Mouse (Mus musculus): ENCODE measurements around the gene Aktip. TPM values are rescaled to one million over a fixed set of nuclear protein-coding genes. Genes with fewer than 3 reads are reported as not detected.

The Aktip gene
- polyA plus RNA-seq, 1 experiment from 2014 or later, result 51.8 TPM

DNA sequence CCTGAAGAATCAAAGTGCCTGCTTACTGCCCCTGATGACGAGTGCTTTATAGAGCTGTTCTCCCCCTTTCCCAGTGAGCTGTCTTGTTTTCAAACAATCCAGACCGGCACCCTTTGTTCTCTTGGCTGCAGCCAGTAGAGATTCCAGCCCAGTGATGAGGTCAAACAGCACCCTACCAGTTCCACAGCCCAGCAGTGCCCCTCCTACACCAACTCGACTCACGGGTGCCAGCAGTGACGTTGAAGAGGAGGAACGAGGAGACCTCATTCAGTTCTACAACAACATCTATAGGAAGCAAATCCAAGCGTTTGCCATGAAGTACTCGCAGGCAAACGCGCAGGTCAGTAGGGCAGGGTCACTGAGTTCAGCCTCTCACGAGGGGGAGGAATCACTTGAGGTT lies 84.9 kb downstream of the Aktip start:
- Histone ChIP-seq H3K27me3 (replicated peaks) (no peaks in the 10 kb centered on the region), H3K9me3 (no peaks in the 10 kb centered on the region), H3K36me3 (peaks cover 11% of the 10 kb centered on the region), H3K4me1 (no peaks in the 10 kb centered on the region), H3K4me2 (no peak overlapping the region), H3K27ac (no peak overlapping the region), H3K9ac (no peak overlapping the region), H3K4me3 (replicated peaks) (no peak overlapping the region)
- WGBS, result 60% methylated on average over 11 of the region's 11 CpGs
- no peak for ATAC-seq (ENCODE audit: insufficient read depth, low FRiP score, low read depth)

DNA sequence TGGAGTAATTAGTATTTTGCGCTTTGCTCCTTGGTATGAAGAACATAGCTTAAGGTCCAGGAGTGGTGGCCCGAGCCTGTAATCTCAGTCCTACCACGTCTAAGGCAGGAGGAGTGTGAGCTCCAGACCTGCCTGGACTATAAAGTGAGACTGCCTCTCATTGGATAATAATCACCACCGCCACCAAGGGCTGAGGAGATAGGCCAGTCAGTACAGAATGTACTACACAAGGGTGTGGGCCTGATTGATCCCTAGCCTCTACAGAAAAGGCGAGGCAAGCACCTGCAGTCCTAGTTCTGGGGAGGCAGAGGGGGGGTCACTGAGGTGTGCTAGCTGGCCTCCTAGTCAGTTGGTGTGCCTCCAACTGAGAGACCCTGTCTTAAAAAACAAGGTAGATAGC lies 85.3 kb downstream of the Aktip start:
- Histone ChIP-seq H3K4me3 (replicated peaks) (no peak overlapping the region), H3K9ac (no peak overlapping the region), H3K27ac (no peak overlapping the region), H3K36me3 (peaks cover 10% of the 10 kb centered on the region), H3K9me3 (no peaks in the 10 kb centered on the region), H3K4me1 (no peaks in the 10 kb centered on the region), H3K27me3 (replicated peaks) (no peaks in the 10 kb centered on the region), H3K4me2 (no peak overlapping the region)
- ATAC-seq (ENCODE audit: insufficient read depth, low FRiP score, low read depth), result no peak; the same call in 1 of the 2 replicates
- WGBS, result 83% methylated on average over 5 of the region's 5 CpGs

DNA sequence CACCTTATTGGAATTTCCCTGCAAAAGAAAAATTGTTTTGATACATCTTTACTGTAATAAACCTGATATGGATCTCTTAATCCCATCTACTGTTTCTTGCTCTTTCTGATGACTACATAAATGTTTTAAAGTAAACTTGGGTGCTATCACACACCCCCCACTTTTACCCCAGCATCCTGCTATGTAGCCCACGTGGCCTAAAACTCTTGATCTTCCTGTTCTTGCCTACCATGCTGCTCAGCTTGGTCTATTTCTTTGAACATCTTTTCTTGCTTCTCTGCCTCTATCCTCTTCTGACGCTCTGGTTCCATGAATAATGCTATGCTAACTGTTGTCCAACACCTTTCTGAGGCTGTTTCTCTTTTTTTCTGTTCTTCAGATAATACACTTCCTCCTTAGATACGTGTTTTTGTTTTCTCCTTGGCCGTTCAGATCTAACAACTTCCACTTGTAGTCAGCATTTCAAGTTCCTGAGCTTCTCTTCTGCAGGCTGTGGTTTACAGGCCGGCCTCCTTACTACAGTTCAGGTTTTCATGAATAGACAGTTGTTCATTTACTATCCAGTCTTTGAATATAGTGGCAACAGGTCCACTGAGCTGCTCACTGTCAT lies 87.8 kb downstream of the Aktip start:
- Histone ChIP-seq H3K9me3 (no peaks in the 10 kb centered on the region), H3K27me3 (replicated peaks) (no peaks in the 10 kb centered on the region), H3K4me1 (no peaks in the 10 kb centered on the region), H3K4me3 (replicated peaks) (no peak overlapping the region), H3K9ac (no peak overlapping the region), H3K36me3 (peaks cover under 1% of the 10 kb centered on the region), H3K4me2 (no peak overlapping the region), H3K27ac (no peak overlapping the region)
- 88% methylated on average over 5 of the region's 5 CpGs for WGBS
- ATAC-seq (ENCODE audit: insufficient read depth, low FRiP score, low read depth), result no peak

DNA sequence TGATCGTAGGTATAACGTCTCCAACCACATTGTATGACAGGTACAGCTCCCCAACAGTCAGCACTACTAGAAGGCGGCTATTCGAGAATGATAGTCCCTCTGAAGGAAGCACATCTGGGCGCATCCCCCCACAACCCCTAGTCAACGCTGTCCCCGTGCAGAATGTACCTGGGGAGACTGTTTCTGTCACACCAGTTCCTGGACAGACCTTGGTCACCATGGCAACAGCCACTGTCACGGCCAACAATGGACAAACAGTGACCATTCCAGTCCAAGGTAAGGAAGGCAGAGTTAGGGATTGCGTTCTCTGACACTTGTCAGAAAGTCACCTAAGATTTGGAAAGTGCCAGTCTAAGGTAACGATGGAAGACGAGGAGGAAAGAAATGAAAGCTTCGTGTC lies 93.5 kb downstream of the Aktip start:
- no peak overlapping the region for H3K4me3 ChIP-seq (replicated peaks)
- no peak for ATAC-seq (ENCODE audit: insufficient read depth, low FRiP score, low read depth)
- no peaks in the 10 kb centered on the region for H3K27me3 ChIP-seq (replicated peaks)
- H3K9me3 ChIP-seq, result no peaks in the 10 kb centered on the region
- H3K27ac ChIP-seq, result no peak overlapping the region
- H3K9ac ChIP-seq, result no peak overlapping the region
- H3K4me2 ChIP-seq, result no peak overlapping the region
- H3K4me1 ChIP-seq, result no peaks in the 10 kb centered on the region
- WGBS, result 82% methylated on average over 12 of the region's 12 CpGs
- H3K36me3 ChIP-seq, result 0 out of 2 replicates have a peak, but pooled peaks cover 5% of the 10 kb centered on the region

DNA sequence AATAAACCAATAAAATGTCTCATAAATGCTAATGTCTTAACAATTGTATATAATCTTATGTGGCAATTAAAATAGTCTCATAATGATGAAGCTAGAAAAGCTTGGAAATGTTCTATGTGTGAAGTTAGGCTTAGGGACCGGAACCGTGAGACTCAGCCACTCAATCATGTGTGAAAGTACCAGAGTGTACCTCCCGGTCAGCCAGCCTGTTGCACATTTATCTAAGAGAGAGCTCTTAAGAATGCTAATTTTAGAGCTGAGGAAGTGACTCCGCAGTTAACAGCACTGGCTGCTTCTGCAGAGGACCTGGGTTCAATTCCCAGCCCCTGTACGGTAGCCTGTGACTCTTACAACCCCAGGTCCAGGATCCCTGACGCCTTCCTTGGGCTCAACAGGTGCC lies 101.7 kb downstream of the Aktip start:
- H3K27me3 ChIP-seq (replicated peaks), result no peaks in the 10 kb centered on the region
- no peak for ATAC-seq (ENCODE audit: insufficient read depth, low FRiP score, low read depth)
- H3K4me3 ChIP-seq (replicated peaks), result no peak overlapping the region
- H3K4me1 ChIP-seq, result no peaks in the 10 kb centered on the region
- H3K9ac ChIP-seq, result no peak overlapping the region
- 88% methylated on average over 6 of the region's 6 CpGs for WGBS
- no peak overlapping the region for H3K4me2 ChIP-seq
- H3K9me3 ChIP-seq, result no peaks in the 10 kb centered on the region
- H3K27ac ChIP-seq, result no peak overlapping the region
- H3K36me3 ChIP-seq, result peaks cover 13% of the 10 kb centered on the region; the same call in 1 of the 2 replicates

DNA sequence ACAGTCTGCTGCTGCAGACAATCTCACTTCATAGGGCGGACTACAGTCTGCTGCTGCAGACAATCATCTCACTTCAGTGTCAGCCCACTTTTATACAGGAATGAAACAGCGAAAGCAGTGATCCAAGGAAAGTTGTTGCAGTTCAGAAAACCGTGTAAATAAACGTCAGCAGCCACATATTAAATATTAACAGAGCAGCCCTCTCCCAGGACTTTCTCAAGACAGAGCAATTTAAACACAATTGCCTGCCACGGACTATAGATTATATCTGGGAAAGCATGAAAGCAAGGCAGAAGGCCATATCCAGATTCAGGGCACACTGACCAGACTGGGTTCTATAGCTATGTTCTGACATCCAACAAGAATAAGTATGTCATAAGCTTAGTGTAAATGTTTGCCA lies 105.6 kb downstream of the Aktip start:
- Histone ChIP-seq H3K4me2 (no peak overlapping the region), H3K27ac (no peak overlapping the region), H3K9ac (no peak overlapping the region), H3K4me3 (replicated peaks) (no peak overlapping the region), H3K27me3 (replicated peaks) (no peaks in the 10 kb centered on the region), H3K4me1 (no peaks in the 10 kb centered on the region), H3K36me3 (peaks cover 10% of the 10 kb centered on the region; the same call in 1 of the 2 replicates), H3K9me3 (no peaks in the 10 kb centered on the region)
- ATAC-seq (ENCODE audit: insufficient read depth, low FRiP score, low read depth), result no peak
- 62% methylated on average over 5 of the region's 5 CpGs for WGBS

DNA sequence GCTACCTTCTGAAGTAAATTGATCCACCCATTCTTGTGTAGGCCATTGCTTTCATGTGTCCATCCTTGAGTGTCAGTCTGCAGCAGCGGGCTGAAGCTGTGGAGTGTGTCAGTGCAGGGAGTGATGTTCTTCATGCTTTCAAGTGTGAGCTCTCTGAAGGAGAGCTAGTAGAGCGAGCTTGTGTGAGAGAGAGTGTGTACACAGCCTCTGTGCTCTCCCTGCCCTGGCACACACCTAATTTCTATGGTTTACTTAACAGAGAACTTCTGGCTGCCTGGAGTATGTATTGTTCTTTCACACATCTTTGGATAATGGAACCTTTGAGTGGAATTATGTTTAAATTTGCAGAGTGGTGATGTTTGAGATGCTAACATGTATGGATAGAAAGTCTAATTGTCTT lies 110.2 kb downstream of the Aktip start:
- no peaks in the 10 kb centered on the region for H3K27me3 ChIP-seq (replicated peaks)
- 72% methylated on average over 2 of the region's 2 CpGs for whole genome bisulfite sequencing
- no peak for ATAC-seq (ENCODE audit: insufficient read depth, low FRiP score, low read depth)
- no peaks in the 10 kb centered on the region for H3K4me1 ChIP-seq
- H3K9ac ChIP-seq, result no peak overlapping the region
- no peak overlapping the region for H3K27ac ChIP-seq
- peaks cover 3% of the 10 kb centered on the region; the same call in 1 of the 2 replicates for H3K36me3 ChIP-seq
- H3K9me3 ChIP-seq, result no peaks in the 10 kb centered on the region
- H3K4me3 ChIP-seq (replicated peaks), result no peak overlapping the region
- no peak overlapping the region for H3K4me2 ChIP-seq

DNA sequence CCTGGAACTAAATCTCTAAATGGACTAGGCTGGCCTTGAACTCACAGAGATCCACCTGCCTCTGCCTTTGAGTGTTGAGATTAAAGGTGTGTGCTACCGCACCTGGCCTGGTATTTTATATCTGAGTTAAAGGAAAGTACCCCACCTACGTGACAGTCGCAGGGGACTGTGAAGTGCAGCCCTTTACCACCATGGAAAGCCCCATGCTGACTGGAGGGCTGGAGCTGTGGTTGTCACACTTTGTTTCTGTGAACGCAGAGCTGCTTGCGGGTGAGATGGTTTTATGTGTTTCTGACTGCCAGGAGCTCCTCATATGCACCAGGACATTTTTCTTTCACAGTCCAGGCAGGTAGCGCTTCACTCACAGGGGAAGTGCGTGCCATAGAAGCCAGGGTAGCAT lies 111.3 kb downstream of the Aktip start:
- Histone ChIP-seq H3K4me3 (replicated peaks) (no peak overlapping the region), H3K9me3 (no peaks in the 10 kb centered on the region), H3K4me2 (no peak overlapping the region), H3K27ac (no peak overlapping the region), H3K36me3 (peaks cover 3% of the 10 kb centered on the region; the same call in 1 of the 2 replicates), H3K27me3 (replicated peaks) (no peaks in the 10 kb centered on the region), H3K9ac (no peak overlapping the region), H3K4me1 (no peaks in the 10 kb centered on the region)
- WGBS, result 92% methylated on average over 7 of the region's 7 CpGs
- ATAC-seq (ENCODE audit: insufficient read depth, low FRiP score, low read depth), result no peak

DNA sequence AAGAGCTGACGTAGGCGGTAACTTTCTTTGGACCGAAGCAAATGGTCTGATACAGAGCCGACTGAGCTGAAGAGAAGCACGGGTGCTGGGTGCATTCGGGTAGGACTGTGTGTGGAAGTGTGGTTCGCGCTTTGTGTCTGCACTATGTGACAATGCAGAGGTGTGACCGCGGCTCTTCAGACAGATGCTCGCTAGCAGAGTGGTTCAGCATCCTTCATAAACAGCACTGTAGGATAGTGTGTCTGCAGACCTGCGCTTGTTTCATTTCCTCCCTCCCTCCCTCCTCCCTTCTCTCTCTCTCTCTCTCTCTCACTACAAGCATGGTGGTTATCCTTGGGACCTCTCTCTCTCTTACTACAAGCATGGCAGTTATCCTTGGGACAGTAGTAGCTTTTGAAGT lies 117.3 kb downstream of the Aktip start:
- Histone ChIP-seq H3K4me2 (no peak overlapping the region), H3K27ac (no peak overlapping the region), H3K9me3 (no peaks in the 10 kb centered on the region), H3K4me3 (replicated peaks) (no peak overlapping the region), H3K36me3 (peaks cover 11% of the 10 kb centered on the region; the same call in 1 of the 2 replicates), H3K4me1 (no peaks in the 10 kb centered on the region), H3K9ac (no peak overlapping the region), H3K27me3 (replicated peaks) (no peaks in the 10 kb centered on the region)
- WGBS, result 87% methylated on average over 12 of the region's 12 CpGs
- no peak for ATAC-seq (ENCODE audit: insufficient read depth, low FRiP score, low read depth)

DNA sequence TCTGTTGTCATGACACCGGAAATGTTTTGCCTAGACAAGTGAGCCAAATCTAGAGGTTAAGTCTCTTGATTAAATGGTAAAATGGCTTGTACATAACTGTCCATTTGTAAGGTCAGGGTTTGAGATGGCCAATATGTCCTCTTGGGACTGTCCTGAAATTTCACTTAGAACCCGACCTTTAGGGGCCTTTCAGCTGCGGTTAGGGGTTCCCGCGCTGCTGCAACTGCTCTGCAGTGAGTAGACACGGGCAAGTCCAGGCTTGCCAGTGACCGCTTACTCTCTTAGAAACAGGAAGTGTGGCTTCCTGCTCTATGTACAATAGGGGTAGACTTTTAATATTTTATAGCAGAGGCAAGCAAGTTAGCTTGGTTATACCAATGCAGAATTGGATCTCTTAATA lies 117.9 kb downstream of the Aktip start:
- Histone ChIP-seq H3K9me3 (no peaks in the 10 kb centered on the region), H3K27me3 (replicated peaks) (no peaks in the 10 kb centered on the region), H3K36me3 (peaks cover 11% of the 10 kb centered on the region; the same call in 1 of the 2 replicates), H3K4me2 (no peak overlapping the region), H3K9ac (no peak overlapping the region), H3K4me3 (replicated peaks) (no peak overlapping the region), H3K4me1 (no peaks in the 10 kb centered on the region), H3K27ac (no peak overlapping the region)
- 62% methylated on average over 7 of the region's 7 CpGs for WGBS
- peak; percentile 47; the same call in 1 of the 2 replicates for ATAC-seq (ENCODE audit: insufficient read depth, low FRiP score, low read depth)

DNA sequence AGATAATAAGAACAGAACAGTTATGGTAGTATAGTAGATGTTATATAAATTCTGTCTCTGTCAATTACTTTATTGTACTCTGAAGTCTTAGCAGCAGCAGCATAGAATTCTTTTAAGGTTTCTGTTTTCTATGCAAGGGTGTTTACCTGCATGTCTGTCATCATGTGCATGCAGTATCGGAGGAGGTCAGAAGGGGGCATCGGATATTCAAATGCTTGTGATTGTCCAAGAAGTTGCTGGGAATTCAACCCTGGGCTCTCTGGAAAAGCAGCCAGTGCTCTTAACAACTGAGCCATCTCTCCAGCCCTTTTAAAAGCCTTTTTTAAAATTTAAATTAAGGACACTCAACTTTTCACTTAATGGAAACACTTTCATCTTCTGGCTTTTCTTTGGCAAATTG lies 120.1 kb downstream of the Aktip start:
- H3K9ac ChIP-seq, result no peak overlapping the region
- ATAC-seq (ENCODE audit: insufficient read depth, low FRiP score, low read depth), result no peak
- no peak overlapping the region for H3K4me2 ChIP-seq
- 94% methylated on average over 2 of the region's 2 CpGs for WGBS
- no peaks in the 10 kb centered on the region for H3K4me1 ChIP-seq
- no peaks in the 10 kb centered on the region for H3K9me3 ChIP-seq
- no peaks in the 10 kb centered on the region for H3K27me3 ChIP-seq (replicated peaks)
- H3K36me3 ChIP-seq, result peaks cover 9% of the 10 kb centered on the region; the same call in 1 of the 2 replicates
- no peak overlapping the region for H3K4me3 ChIP-seq (replicated peaks)
- no peak overlapping the region for H3K27ac ChIP-seq

DNA sequence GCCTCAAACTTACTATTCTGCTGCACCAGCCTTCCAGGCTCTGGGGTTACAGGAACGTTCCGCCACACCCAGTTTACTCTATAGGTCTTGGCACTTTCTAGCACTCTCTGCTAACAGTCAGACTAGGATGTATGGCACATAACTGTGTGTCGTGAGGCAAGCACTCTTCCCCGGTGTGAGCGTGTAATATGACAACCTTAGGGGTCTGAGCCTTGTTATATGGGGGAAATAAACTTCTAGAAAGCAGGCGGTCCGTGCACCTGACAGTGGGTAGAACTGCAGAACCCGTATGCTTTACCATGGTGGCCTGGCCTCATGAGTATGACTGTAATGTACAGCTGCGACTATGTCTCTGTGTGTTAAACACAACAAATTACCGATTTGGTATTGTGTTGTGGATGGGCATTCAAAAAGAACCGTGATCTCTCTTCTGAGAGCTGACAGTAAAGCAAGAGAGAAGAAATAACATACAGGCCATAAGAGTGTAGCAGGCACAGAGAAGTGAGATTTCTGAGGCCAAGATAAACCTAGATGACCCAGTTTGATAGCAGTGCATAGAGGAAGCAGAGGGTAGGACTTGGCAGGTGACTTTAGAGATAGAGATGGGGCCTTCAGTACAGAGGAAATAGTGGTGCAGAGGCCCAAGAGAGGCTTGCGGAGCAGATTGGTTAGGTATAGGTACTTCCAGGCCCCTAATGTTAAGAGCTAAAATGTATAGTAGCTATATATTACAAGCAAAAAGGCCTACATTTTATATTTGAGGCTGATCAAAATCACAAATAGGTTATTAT lies 122.5 kb downstream of the Aktip start:
- Histone ChIP-seq H3K9ac (no peak overlapping the region), H3K4me3 (replicated peaks) (no peak overlapping the region), H3K36me3 (peaks cover 9% of the 10 kb centered on the region; the same call in 1 of the 2 replicates), H3K27ac (no peak overlapping the region), H3K27me3 (replicated peaks) (no peaks in the 10 kb centered on the region), H3K9me3 (no peaks in the 10 kb centered on the region), H3K4me1 (no peaks in the 10 kb centered on the region), H3K4me2 (no peak overlapping the region)
- ATAC-seq (ENCODE audit: insufficient read depth, low FRiP score, low read depth), result no peak
- WGBS, result 87% methylated on average over 12 of the region's 12 CpGs

Measured in stomach, embryonic 15.5 days (tissue).